Mouse (Mus musculus) ovary, postnatal 14 days (tissue): ENCODE data around the gene Ccdc188.
"Not testable (repeated sequence)": the region's sequence is repeated elsewhere in the genome, so short reads cannot be mapped to it uniquely, and the experiment has no call there.

ENCODE experiments used
- DNase-seq: peaks from one replicate; pipeline ENCODE4 v3.0.0; 2022; ENCODE audit warnings: low spot score

The Ccdc188 gene

GRCm38 (mm10) chr16:18217579-18217978 is at the start of gene Ccdc188:
Gene Ccdc188 (plus strand): TSS chr16:18217879.
- DNase-seq: no peak

DNA sequence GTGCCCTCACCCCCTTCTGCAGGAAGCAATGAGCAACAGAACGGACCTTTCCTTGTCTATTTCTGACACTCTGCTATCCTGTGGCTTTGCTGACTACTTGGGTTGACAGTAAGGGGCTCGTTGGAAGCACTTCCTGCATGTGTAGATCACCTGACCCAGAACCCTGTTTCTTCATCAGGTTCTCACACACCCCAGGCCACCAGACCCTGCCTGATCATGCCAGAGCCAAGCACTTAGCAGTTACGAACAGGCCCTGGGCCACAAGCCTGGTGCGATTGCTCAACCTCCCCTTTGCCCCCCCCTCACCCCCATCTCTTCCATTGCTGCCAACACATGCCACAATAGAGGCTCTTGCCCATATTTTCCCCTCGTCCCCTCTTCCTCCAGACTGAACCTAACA is 48.5 kb upstream of the Ccdc188 start:
- DNase-seq: no peak

DNA sequence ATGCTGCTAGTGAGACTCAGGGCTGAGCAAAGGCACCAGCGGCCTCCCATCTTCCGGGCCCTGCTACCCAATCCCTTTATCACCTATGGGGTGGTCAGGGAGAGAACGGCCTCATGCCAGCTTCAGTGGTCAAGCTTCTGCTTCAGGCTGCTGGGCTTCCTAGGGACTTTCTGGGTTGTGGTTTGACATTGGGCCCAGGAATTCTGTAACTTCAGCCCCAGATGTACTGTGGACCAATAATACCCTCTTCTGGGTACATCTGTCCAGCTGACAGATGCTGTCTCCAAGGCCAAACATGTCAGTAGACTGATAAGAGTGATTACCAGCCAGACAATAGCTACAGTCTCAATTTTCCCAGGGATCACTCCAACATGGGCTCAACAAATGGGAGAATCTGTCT is 47.9 kb upstream of the Ccdc188 start:
- no peak for DNase-seq

DNA sequence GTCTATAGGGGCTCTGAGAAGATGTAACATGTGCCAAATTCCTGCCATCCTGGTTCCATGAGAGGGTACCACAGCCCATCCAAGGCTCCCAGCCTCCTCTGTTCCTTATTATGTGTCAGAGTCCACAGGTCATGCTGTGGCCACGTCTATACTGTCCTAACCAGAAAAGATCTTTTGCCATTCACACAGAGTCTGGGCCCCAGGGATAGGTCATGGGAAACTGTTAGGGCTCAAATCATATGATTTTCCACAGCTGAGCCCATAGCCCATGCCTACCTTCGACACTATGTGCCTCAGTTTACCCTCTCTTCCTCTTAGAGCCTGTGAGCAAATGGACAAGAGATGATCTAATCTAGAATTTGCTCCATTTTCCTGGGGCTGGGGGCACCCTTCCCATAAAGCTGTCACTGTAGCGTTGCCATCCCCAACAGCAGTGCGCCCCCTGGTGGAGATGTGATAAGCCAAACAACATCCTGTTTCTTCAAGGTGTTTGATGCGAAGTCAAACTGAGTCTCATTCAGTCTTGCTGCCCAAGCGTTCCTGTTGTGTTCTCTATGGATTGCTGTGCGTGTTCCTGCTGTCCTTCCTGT is 45.3 kb upstream of the Ccdc188 start:
- peak; percentile 66 for DNase-seq

- DNase-seq: no peak
Observed at GRCm38 (mm10) chr16:18173231-18173630, 44.4 kb upstream of the Ccdc188 start.

GRCm38 (mm10) chr16:18173788-18174187 is 43.9 kb upstream of the Ccdc188 start:
- DNase-seq: no peak

GRCm38 (mm10) chr16:18175817-18176541 is 41.7 kb upstream of the Ccdc188 start:
- DNase-seq: no peak

DNA sequence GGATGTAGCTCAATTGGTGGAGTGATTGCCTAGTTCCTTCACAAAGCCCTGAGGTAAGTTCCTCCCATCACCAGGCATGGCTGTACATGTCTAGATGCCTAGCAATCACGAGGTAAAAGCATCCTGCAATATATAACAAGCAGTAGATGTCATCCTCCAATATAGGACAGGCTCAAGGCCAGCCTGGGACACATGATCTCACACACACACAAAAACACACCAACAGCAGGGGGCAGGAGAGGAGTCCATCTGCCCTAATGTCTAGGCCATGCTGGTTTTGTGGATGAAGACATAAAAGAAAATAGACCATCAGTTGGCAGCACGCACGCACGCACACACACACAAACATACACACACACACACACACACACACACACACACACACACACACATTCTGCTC is 40.9 kb upstream of the Ccdc188 start:
- no peak for DNase-seq

DNA sequence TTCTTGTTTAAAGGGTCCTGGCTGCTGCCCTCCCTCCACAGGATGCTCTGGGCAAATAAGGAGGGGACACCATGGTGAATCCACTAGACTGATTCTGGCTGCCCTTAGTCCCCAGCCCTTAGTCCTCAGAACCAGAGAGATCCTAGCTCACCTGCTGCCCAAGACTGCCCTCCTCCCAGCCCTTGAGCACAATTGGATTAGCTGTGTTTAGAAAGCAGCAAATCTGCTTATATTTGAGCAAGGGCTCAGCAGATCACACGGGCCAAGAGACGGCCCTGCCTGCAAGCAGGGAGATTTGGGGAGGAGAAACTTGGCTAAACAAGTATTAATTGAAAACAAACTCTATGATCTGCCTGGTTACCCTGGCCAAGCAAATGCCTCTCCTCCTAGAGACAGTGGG is 38.1 kb upstream of the Ccdc188 start:
- DNase-seq: no peak

GRCm38 (mm10) chr16:18181398-18181797 is 36.3 kb upstream of the Ccdc188 start:
- no peak for DNase-seq

DNA sequence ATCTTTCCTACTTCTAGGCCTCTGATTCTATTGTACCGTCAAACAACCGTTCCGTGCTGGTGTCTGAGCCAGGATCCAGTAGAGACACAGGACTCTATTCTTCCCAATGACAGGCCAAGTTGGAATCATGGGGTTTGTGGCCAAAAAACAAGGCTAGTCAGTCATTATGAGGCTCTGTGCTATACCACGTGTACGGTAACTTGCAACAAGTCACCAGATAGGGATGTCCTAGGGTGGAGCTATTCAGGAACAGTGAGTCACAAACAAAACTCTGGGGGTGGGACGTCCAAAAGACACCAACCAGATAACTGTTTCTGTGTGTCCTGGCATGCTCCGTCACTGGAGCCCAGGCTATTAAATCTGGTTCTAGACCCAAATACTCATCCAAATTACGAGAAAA is 34.9 kb upstream of the Ccdc188 start:
- DNase-seq: no peak

- no peak for DNase-seq
Observed at GRCm38 (mm10) chr16:18185715-18186449, 31.8 kb upstream of the Ccdc188 start.

DNA sequence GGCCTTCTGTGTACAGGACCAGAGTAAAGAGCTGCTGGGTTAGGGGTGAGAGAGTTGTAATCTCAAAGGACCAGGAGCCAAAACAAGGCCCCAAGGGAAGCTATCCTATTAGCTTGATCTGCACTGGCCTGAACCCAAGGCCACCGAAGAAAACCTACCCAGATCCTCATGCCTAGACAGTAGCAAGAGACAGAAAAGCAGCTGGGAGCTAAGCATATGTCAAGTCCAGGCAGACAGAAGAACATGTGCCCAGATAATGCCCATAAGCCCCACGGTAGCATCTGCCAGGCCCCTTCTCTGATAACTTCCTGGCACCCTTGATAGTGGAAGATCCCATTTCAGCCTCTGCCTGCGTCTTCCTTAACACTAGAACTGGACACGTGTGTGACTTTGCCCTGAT is 30.9 kb upstream of the Ccdc188 start:
- DNase-seq: no peak

DNA sequence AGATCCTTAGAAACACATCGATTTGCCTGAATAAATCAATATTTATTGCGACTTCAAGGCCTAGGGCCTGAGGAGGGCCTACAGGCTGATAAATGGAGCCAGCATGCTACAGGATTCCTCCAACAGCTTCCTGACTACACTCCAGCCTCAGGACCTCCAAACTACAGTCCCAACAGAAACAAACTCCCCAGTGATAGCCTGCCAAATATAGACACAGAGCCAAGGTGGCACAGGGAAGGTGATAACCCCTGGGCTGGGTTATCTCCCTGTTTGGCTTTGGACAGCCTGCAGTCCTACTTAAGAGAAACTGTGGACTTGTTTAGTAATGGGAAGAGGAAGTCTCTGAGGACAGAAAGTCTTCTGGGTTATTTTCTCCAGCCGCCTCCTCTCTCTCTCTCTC is 30.5 kb upstream of the Ccdc188 start:
- no peak for DNase-seq

DNA sequence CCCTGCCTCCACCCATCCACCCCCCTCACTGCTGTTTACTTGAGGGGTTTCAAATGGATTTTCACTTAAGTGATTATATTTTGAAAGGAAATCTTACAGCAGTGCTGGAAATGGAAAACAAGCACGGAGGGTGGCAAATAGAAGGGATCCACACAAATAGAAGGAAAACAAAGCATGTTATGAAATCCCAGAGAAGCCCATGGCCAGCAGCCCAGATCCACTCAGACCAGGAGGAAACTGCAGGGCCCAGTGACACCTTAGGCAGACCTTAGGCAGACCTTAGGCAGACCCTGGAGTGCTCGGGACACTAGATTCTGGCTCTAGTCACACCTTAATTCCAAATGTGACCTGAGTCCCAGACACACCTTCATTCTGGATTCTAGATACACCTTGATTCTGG is 26.7 kb upstream of the Ccdc188 start:
- DNase-seq: no peak

DNA sequence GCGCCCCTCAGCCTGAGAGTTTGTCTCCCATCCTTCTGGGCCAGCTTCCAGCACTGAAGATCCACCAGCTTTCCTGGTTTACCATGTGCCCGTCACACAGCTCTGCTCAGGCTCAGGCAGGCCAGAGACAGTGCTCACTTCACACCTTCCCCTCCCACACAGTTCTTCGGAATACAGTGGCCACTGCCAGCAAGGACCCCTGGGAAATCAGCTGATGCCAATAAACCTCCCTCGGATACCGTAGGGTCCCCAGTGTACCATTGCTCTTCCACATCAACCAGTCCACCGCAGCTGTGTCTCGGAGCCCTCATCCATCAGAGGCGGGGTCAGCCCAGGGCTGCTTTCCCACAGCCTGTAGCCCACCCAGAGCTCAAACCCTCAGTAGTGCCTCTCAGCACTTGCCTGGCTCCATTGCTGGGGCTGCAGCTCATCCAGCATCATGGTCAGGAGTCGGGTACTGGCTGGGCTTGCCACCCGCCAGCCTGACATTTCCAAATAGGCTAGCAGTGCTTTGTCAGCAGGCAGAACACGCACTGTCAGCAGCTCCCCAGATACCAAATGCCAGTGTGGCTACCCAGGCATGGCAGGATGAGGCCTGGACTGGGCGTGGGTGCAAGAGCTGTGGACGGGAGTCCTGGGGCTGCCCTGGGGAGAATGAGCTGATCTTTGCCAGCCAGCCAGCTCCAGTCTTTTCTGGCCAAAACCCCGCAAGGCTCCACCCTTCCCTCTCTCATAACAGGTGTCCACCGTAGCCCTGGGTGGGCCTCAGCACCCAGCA is 23.3 kb upstream of the Ccdc188 start:
- DNase-seq: no peak

- DNase-seq: no peak
Observed at GRCm38 (mm10) chr16:18195068-18195467, 22.6 kb upstream of the Ccdc188 start.

DNA sequence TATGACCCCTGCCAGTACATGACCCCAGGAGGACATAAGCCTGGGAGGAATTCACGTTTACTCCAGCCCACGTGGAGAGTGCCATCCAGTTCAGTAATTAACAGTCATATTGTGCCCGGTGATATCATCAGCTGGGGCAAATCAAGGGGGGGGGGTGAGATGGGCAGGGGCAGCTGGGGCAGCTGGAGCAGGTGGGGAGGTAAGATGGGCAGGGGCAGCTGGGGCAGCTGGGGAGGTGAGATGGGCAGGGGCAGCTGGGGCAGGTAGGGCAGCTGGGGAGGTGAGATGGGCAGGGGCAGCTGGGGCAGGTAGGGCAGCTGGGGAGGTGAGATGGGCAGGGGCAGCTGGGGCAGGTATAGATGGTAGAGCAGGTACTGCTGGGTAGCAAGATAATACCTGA is 22.1 kb upstream of the Ccdc188 start:
- DNase-seq: not testable (repeated sequence)

- DNase-seq: no peak
Observed at GRCm38 (mm10) chr16:18197881-18198280, 19.8 kb upstream of the Ccdc188 start.

- DNase-seq: no peak
Observed at GRCm38 (mm10) chr16:18198365-18199098, 19.1 kb upstream of the Ccdc188 start.

DNA sequence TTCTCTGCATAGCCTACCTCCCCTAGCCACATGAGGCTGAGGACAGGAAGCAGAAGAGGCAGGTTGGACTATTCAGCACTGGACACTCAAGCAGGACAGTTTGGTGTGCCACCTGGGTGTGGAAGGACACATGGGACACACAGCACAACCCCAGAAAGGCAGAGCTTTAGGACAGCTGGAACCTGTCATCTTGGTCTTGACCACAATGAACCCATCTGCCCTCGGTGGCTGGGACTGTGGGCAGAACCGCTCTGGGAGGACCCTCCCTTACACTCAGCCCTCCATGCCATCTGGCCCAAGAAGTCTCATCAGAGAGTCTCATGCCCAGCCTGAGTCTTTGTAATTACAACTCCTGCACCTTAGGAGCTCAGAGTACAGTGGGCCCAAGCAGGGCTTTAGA is 17.6 kb upstream of the Ccdc188 start:
- no peak for DNase-seq

GRCm38 (mm10) chr16:18201620-18202019 is 16.1 kb upstream of the Ccdc188 start:
- no peak for DNase-seq
